Mouse (Mus musculus) limb, embryonic 14.5 days (tissue): Measurements from ENCODE around the gene Morf4l1. TPM values are rescaled to one million over a fixed set of nuclear protein-coding genes. Genes with fewer than 3 reads are reported as not detected.
A peak's percentile ranks its signal among the peaks of the same experiment; 100 is the strongest.
"Not testable (repeated sequence)": the region's sequence is repeated elsewhere in the genome, so short reads cannot be mapped to it uniquely, and the experiment has no call there.

Experiments
- ATAC-seq: fragments of 200-750 bp; cut with Nextera tagmentation; 2 replicates; pipeline ENCODE4 v1.8.0; 2017; ENCODE audit warnings: low read depth, moderate number of reproducible peaks, moderate TSS enrichment; ENCODE audit not compliant: low FRiP score
- DNase-seq: peaks from one replicate; pipeline ENCODE4 v3.0.0-alpha.2; 2015; ENCODE audit warnings: low spot score
- H3K27ac ChIP-seq: fragments of 300-500 bp; sonication (generic); replicated peaks from 2 replicates; pipeline ENCODE4 v1.5.1; 2014; ENCODE audit warnings: low read depth, mild to moderate bottlenecking, low read length, moderate library complexity, mixed read lengths
- H3K27me3 ChIP-seq: fragments of 300-500 bp; sonication (generic); 2 replicates; pipeline ENCODE4 v1.6.1; 2014; ENCODE audit warnings: low read length, mixed read lengths; ENCODE audit not compliant: control insufficient read depth, insufficient read depth
- H3K36me3 ChIP-seq: fragments of 300-500 bp; sonication (generic); 2 replicates; pipeline ENCODE4 v1.6.1; 2014; ENCODE audit warnings: mild to moderate bottlenecking, low read length, moderate library complexity, mixed read lengths; ENCODE audit not compliant: control insufficient read depth, insufficient read depth
- H3K4me1 ChIP-seq: fragments of 300-500 bp; sonication (generic); 2 replicates; pipeline ENCODE4 v1.6.1; 2014; ENCODE audit warnings: antibody characterized with exemption, low read length, mixed read lengths; ENCODE audit not compliant: control insufficient read depth, insufficient read depth
- H3K4me2 ChIP-seq: fragments of 300-500 bp; sonication (generic); replicated peaks from 2 replicates; pipeline ENCODE4 v1.6.1; 2014; ENCODE audit warnings: low read depth, mild to moderate bottlenecking, low read length, moderate library complexity; ENCODE audit not compliant: severe bottlenecking
- H3K4me3 ChIP-seq: fragments of 300-500 bp; sonication (generic); replicated peaks from 2 replicates; pipeline ENCODE4 v1.5.1; 2014; ENCODE audit warnings: low read length
- H3K9ac ChIP-seq: fragments of 300-500 bp; sonication (generic); 2 replicates; pipeline ENCODE4 v1.6.1; 2014; ENCODE audit warnings: mild to moderate bottlenecking, low read depth, low read length, moderate library complexity; ENCODE audit not compliant: severe bottlenecking
- H3K9me3 ChIP-seq: fragments of 300-500 bp; sonication (generic); 2 replicates; pipeline ENCODE4 v1.6.1; 2016; ENCODE audit warnings: low read length; ENCODE audit not compliant: control insufficient read depth
- POLR2A ChIP-seq: fragments of 200-500 bp; IDR thresholded peaks from 2 replicates; pipeline ENCODE4 v1.8.0; 2012; ENCODE audit warnings: inconsistent platforms, mild to moderate bottlenecking, moderate library complexity, borderline replicate concordance; ENCODE audit not compliant: insufficient read depth, insufficient read length; ENCODE audit errors: extremely low read depth
- WGBS: fragments of 180-500 bp; shearing (Covaris S2); extraction: QIAGEN DNeasy Blood & Tissue Kit; methylation state at CpG from one replicate; pipeline ENCODE4 v1.1.7; 2014; 5-methylcytosine and 5-hydroxymethylcytosine counted together
- polyA plus RNA-seq, 2 experiments: library from polyadenylated mRNA; depleted of rRNA in 1 of 2; stranded (reverse) in 1 of 2; unstranded in 1 of 2; fragments of >200 nt; fragmentation: Nextera tagmentation in 1 of 2; extraction: Ambion mirVana in 1 of 2; gene quantifications; 2 replicates each; pipeline versions ENCODE4 v1.2.1 to v1.2.3; 2012 to 2014

Morf4l1 gene
- polyA plus RNA-seq, 2 experiments, result 464 to 500 TPM

GRCm38 (mm10) chr9:90069485-90069884 is 45.1 kb downstream of the Morf4l1 start:
- H3K36me3 ChIP-seq, result no peaks in the 10 kb centered on the region
- DNase-seq (peak; percentile 17), ATAC-seq (no peak)
- no peak overlapping the region for H3K4me3 ChIP-seq
- H3K4me1 ChIP-seq, result no peaks in the 10 kb centered on the region
- no peaks in the 10 kb centered on the region for H3K9me3 ChIP-seq
- TF ChIP-seq POLR2A, result no peak
- H3K4me2 ChIP-seq, result no peak overlapping the region
- H3K27ac ChIP-seq, result no peak overlapping the region
- H3K27me3 ChIP-seq, result no peaks in the 10 kb centered on the region
- 67% methylated on average over 7 of the region's 7 CpGs for WGBS
- H3K9ac ChIP-seq, result no peak overlapping the region

DNA sequence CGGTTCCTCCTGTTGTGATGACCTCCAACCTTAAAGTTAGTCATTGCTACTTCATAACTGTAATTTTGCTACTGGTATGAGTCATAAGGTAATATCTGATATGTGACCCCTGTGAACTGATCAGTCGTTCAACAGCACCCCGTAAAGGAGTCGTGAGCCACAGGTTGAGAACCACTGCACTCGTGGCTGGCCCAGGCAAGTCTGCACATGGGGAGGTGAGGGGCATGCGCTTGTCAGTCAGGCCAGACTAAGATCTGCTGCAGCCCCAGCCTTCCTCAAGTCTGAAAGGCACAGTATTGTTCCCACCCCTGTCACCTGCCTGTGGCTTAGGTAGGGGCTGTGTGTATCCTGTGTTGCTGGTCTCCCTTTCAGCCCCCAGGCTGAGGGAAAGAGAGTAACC is 45.8 kb downstream of the Morf4l1 start:
- Histone ChIP-seq H3K4me1 (no peaks in the 10 kb centered on the region), H3K36me3 (no peaks in the 10 kb centered on the region), H3K9ac (no peak overlapping the region), H3K9me3 (no peaks in the 10 kb centered on the region), H3K4me2 (no peak overlapping the region), H3K27me3 (no peaks in the 10 kb centered on the region), H3K27ac (no peak overlapping the region), H3K4me3 (no peak overlapping the region)
- no peak for ATAC-seq
- no peak for TF ChIP-seq POLR2A
- DNase-seq, result no peak
- WGBS, result 75% methylated on average over 6 of the region's 6 CpGs

GRCm38 (mm10) chr9:90067341-90067740 is 47.2 kb downstream of the Morf4l1 start:
- TF ChIP-seq POLR2A, result no peak
- Histone ChIP-seq H3K9me3 (no peaks in the 10 kb centered on the region), H3K27me3 (no peaks in the 10 kb centered on the region), H3K4me1 (no peaks in the 10 kb centered on the region), H3K9ac (no peak overlapping the region), H3K4me2 (no peak overlapping the region), H3K4me3 (no peak overlapping the region), H3K36me3 (no peaks in the 10 kb centered on the region), H3K27ac (no peak overlapping the region)
- no peak for DNase-seq
- no peak for ATAC-seq
- WGBS, result 78% methylated on average over 2 of the region's 2 CpGs

DNA sequence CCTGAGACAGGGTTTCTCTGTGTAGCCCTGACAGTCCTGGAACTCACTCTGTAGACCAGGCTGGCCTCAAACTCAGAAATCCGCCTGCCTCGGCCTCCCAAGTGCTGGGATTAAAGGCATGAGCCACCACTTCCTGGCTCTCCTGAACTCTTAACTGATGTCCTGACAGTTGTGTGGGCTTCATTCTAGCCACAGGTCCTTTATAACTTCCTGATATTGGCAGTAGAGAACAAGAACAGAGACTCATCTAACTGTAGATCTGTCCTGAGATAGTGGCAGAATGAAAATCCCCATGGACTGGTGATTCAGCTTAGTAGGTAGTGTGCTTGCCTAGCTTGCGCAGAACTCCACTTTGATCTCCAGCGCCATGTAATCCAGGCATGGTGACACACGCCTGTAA is 53.6 kb downstream of the Morf4l1 start:
- WGBS, result 88% methylated on average over 5 of the region's 5 CpGs
- not testable (repeated sequence) for DNase-seq, H3K4me3 ChIP-seq, H3K9ac ChIP-seq, ATAC-seq, H3K4me1 ChIP-seq, H3K36me3 ChIP-seq, H3K4me2 ChIP-seq, H3K27ac ChIP-seq, H3K9me3 ChIP-seq, H3K27me3 ChIP-seq

- Histone ChIP-seq H3K4me2 (no peak overlapping the region), H3K9ac (no peak overlapping the region), H3K4me3 (no peak overlapping the region), H3K36me3 (no peaks in the 10 kb centered on the region), H3K27me3 (no peaks in the 10 kb centered on the region), H3K9me3 (no peaks in the 10 kb centered on the region), H3K4me1 (no peaks in the 10 kb centered on the region), H3K27ac (no peak overlapping the region)
- WGBS, result 84% methylated on average over 2 of the region's 2 CpGs
- ATAC-seq (no peak), DNase-seq (no peak)
- TF ChIP-seq POLR2A, result no peak
These were observed 54.0 kb downstream of the Morf4l1 start for GRCm38 (mm10) chr9:90060574-90060875.

- no peak for DNase-seq
- Histone ChIP-seq H3K9me3 (no peaks in the 10 kb centered on the region), H3K4me1 (no peaks in the 10 kb centered on the region), H3K27ac (no peak overlapping the region), H3K9ac (no peak overlapping the region), H3K36me3 (no peaks in the 10 kb centered on the region), H3K4me3 (no peak overlapping the region), H3K4me2 (no peak overlapping the region), H3K27me3 (no peaks in the 10 kb centered on the region)
- 75% methylated on average over 9 of the region's 9 CpGs for WGBS
- TF ChIP-seq POLR2A, result no peak
- ATAC-seq, result no peak
These were observed 54.6 kb downstream of the Morf4l1 start for GRCm38 (mm10) chr9:90059828-90060573.
